Mouse (Mus musculus): ENCODE results near the gene Lgmn.

- TF ChIP-seq CTCF (IDR thresholded peaks at IDR 0.05; ENCODE audit: extremely low read depth, insufficient read depth, low read length) (no peak), POLR2A (IDR thresholded peaks at IDR 0.05; ENCODE audit: extremely low read depth, insufficient read depth, low read length) (no peak)
Measured at GRCm38 (mm10) chr12:102370931-102371500, 68.6 kb downstream of the Lgmn start.

Data from cortical plate, adult 2 months (tissue).